Mouse (Mus musculus) E14TG2a.4 (cell line): ENCODE measurements around the gene Ilf2.

Source experiments
- CTCF ChIP-seq: conservative IDR thresholded peaks from 2 replicates; pipeline ENCODE4 v1.5.1; 2014; ENCODE audit warnings: low read length
- NANOG ChIP-seq: IDR thresholded peaks from 2 replicates; pipeline ENCODE4 v1.6.1; 2014; ENCODE audit warnings: borderline replicate concordance, low read length, mixed read lengths
- POU5F1 ChIP-seq: IDR thresholded peaks from 2 replicates; pipeline ENCODE4 v1.6.1; 2014; ENCODE audit warnings: low read length, borderline replicate concordance

- TF ChIP-seq CTCF (no peak), POU5F1 (no peak), NANOG (no peak)
Measured at GRCm38 (mm10) chr3:90450874-90451273, 25.1 kb upstream of the Ilf2 start.
